Mouse (Mus musculus): ENCODE measurements around the gene Glb1l2. TPM values are rescaled to one million over a fixed set of nuclear protein-coding genes. Genes with fewer than 3 reads are reported as not detected.
A peak's percentile ranks its signal among the peaks of the same experiment; 100 is the strongest.

Gene Glb1l2
- total RNA-seq, 2 experiments from 2014 or later = 0.22 to 0.36 TPM

DNA sequence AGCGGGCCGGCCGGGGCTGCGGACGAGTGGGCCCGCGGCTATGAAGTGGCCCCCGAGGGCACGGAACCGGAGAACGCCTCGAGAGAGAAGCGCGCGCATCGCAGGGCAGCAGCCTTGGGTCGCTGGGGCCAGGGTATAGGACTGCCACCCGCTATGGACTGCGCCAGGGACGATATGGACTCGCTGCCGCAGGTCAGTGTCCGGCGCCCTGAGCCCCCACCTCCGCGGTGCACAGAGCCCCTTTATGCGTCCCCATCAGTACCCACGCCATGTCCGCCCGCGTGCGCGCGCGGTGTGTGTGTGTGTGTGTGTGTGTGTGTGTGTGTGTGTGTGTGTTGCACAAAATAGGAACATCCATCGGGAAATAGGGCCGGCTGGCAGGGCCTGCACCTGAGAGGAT is 72.3 kb downstream of the Glb1l2 start:
- peak; percentile 28 to 54 for DNase-seq (ENCODE audit: low spot score in 2 of 2)
- intact Hi-C loops (cut with DNase I) = loop anchor here (2.0 kb wide), 1 partner anchor 99 kb away; no protein-coding TSS in a partner anchor

DNA sequence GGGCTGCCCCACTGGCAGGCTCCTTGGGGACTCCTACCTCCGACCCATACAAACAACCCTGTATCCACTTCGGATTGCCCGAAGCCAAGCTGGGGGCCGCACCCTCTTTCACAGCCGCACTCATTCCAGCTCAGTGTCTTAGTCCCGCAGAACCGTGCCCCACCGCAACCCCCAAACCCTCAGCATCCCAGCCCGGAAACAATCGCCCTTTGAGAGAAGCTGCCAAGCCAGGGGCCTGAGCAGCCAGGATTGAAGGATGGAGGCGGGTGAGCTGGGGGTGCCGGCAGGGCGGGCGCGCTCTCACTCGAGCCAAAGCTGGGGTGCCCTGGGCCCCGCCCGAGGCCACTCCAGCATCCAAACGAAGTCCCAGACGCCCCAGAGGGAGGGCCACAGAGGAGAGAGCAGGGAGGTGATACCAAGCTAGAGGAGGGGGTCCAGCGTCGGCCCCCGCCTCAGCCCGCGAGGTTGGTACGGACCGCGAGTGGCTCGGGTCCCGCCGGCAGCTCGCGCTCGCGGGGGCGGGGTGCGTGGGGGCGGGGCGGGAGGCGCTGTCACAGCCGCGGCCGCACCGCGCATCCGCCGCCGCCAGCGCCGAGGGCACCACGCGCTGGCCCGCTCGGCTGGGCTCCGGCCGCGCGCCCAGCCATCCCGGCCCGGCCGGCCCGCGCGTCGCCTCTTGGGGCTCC is 72.9 kb downstream of the Glb1l2 start, which contains the start of gene B3gat1:
B3gat1 (plus strand) TSS at position 523 of the 686 bp plus-strand sequence.
- intact Hi-C loops (cut with DNase I) = no loop called here
- peak; percentile 60 to 68 for DNase-seq (ENCODE audit: low spot score in 2 of 2)

DNA sequence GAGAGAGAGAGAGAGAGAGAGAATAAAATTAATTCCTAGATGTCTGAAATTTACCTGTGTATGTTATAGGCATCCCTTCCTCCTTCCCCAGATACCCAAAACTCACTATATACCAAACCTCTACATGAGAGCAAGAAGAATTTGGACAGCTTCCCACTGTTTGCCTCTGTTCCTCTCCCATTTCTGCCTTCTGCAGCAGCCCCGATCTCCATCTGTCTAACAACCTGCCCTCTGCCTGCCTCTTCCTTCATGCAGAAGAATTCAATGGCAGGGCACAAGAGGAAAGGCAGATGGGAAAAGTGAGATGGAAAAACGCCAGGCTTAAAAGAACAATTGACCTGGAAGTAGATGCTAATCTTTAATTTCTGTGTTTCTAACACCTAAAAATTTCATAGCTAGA is 77.7 kb downstream of the Glb1l2 start:
- DNase-seq (ENCODE audit: low spot score in 2 of 2) = no peak
- intact Hi-C loops (cut with DNase I) = no loop called here

DNA sequence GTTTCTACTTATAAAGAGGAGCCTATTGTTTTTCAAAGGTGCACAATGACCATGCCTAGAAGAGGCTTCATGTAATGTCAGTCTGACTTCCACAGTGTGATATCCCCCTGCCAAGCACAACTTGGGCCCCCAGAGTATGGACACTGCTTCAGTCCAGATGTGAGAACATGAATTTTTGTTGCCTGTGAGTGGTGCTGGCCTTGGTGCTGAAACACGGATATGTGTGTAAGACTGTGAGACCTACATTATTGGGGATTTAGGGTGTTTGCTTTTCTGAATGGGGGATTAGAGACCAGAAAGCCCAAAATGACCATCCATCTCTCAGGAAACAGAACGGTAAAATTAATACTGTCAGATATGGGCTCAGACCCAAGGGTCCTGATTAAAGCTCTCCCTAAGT is 78.8 kb downstream of the Glb1l2 start:
- intact Hi-C loops (cut with DNase I) = no loop called here
- no peak for DNase-seq (ENCODE audit: low spot score in 2 of 2)

DNA sequence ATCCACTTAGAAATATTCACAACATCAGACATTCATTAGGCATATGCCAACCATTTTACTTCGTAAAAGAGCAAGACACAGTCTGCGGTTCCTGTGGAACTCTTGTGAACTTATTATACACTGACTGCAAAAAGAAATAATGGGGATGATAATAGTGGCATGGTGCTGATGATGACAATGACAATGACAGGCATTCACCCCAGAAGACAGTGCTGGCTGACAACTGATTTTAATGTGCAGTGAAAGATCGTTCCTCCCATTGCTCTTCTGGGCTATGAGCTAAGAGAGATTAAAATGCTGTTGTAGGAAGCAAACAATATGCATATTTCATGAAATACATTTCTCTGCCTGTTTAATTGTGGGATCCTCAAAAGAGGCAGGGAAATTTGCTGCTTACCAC is 80.6 kb downstream of the Glb1l2 start:
- no peak for DNase-seq (ENCODE audit: low spot score in 2 of 2)
- intact Hi-C loops (cut with DNase I) = no loop called here

DNA sequence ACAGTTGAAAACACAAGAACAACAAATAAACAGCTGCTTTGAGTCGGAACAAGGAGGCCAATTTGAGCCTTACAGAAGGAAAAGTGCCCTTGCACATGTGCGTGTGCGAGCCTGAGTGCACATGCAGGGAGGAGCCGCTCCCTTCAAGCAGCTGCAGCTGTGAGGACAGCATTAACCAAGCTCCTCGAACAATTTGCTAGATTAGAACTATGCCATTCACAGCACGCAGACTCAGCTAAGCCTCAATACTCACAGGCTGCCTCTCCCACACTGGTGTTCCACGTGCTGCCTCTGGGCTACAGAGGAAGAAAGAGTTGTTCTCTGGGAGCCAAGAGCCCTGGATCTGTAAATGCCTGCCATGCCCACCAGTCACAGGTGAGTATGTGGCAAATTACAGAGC is 84.5 kb downstream of the Glb1l2 start:
- no peak for DNase-seq (ENCODE audit: low spot score in 2 of 2)
- intact Hi-C loops (cut with DNase I) = no loop called here

DNA sequence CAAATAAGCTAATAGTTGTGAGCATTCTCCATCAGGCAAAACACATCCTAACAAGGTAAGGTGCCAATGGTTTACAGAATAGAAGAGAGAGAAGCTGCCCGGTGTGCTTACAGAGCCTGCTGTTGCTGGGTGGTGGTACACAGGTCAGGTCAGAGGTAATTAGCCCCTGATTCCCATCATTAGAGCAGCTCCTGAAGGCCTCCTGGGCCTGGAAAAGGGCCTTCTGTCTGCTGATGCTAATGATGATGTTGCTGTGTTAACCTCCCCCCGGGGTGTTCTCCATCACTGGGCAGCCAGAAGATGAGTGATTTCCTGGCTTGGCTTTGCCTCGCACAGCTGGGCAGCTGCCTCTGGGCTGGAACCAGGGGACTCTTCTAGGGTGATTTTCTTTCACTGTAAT is 87.9 kb downstream of the Glb1l2 start:
- intact Hi-C loops (cut with DNase I) = no loop called here
- DNase-seq (ENCODE audit: low spot score in 2 of 2) = no peak

Other genes with a start within 250 kb of the Glb1l2 start
- 100 to 1,000 TPM; 210 to 227 TPM for gene B3gat1, start 72.7 kb downstream of the Glb1l2 start, total RNA-seq (2021)
- not detected for gene Glb1l3, start 54.4 kb upstream of the Glb1l2 start, total RNA-seq (2021)
- gene Gm1110, start 116.6 kb upstream of the Glb1l2 start, total RNA-seq (2021) = not detected
- 10 to 100 TPM; 29.5 to 36.3 TPM for gene Acad8, start 193.1 kb upstream of the Glb1l2 start, total RNA-seq (2021)
- 10 to 100 TPM; 62.4 to 63.4 TPM for gene Thyn1, start 193.2 kb upstream of the Glb1l2 start, total RNA-seq (2021)
- 100 to 1,000 TPM in 1 of 2 experiments, 10 to 100 TPM in 1; 94.4 to 105 TPM for gene Vps26b, start 223.6 kb upstream of the Glb1l2 start, total RNA-seq (2021)
- gene Ncapd3, start 223.7 kb upstream of the Glb1l2 start, total RNA-seq (2021) = 10 to 100 TPM; 18.6 to 21.5 TPM